Mouse (Mus musculus): Measurements from ENCODE around the gene Rimbp2. TPM values are rescaled to one million over a fixed set of nuclear protein-coding genes. Genes with fewer than 3 reads are reported as not detected.
"Not testable (repeated sequence)": the region's sequence is repeated elsewhere in the genome, so short reads cannot be mapped to it uniquely, and the experiment has no call there.

The Rimbp2 gene
- polyA plus RNA-seq, 1 experiment from 2014 or later = 0.49 TPM

DNA sequence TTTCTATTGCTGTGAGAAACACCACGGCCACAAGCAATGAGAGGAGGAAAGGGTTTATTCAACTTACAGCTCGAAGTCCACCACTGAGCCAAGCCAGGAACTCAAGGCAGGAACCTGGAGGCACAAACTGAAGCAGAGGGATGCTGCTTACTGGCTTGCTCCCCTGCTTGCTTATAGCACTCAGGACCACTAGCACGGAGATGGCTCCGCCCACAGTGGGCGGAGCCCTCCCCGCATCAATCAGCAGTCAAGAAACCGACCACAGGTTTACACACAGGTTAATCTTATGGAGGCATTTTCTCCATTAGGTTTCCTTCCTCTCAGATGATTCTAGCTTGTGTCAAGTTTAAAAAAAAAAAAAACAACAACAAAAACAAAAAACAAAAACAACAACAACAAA, 27.6 kb upstream of the Rimbp2 start:
- H3K9ac ChIP-seq (replicated peaks; ENCODE audit: low read depth, low read length) = no peak overlapping the region
- H3K9me3 ChIP-seq (ENCODE audit: control insufficient read depth, low read depth, low read length) = no peaks in the 10 kb centered on the region; the same call in 1 of the 2 replicates
- 62% methylated on average over 7 of the region's 7 CpGs for WGBS
- no peak for ATAC-seq (ENCODE audit: insufficient number of reproducible peaks, insufficient read depth, low FRiP score, low read depth)
- H3K27ac ChIP-seq (ENCODE audit: low read length) = no peak overlapping the region
- no peaks in the 10 kb centered on the region for H3K27me3 ChIP-seq (ENCODE audit: control insufficient read depth, insufficient read depth, low read length)
- no peaks in the 10 kb centered on the region for H3K4me1 ChIP-seq (ENCODE audit: control insufficient read depth, insufficient read depth, low read length)
- H3K4me2 ChIP-seq (replicated peaks; ENCODE audit: low read depth, low read length) = no peak overlapping the region
- H3K4me3 ChIP-seq (ENCODE audit: low read depth, low read length) = no peak overlapping the region
- H3K36me3 ChIP-seq (ENCODE audit: control insufficient read depth, insufficient read depth, low read length) = no peaks in the 10 kb centered on the region; the same call in 1 of the 2 replicates

DNA sequence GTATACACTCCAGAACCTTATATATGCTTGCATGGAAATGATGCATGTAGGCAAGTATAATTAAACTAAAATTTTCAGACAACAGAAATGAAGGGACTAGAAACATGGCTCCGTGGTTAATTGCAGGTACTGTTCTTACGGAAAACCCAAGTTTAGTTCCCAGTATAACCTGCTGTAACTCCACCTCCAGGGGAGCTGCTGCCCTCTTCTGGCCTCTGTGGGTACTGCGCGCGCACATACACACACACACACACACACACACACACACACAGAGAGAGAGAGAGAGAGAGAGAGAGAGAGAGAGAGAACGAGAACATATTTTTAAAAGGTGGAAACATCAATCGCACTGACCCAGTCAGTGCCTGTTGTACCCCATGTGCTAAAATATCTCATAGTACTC, 25.7 kb upstream of the Rimbp2 start:
- no peak overlapping the region for H3K4me2 ChIP-seq (replicated peaks; ENCODE audit: low read depth, low read length)
- WGBS = 95% methylated on average over 7 of the region's 7 CpGs

DNA sequence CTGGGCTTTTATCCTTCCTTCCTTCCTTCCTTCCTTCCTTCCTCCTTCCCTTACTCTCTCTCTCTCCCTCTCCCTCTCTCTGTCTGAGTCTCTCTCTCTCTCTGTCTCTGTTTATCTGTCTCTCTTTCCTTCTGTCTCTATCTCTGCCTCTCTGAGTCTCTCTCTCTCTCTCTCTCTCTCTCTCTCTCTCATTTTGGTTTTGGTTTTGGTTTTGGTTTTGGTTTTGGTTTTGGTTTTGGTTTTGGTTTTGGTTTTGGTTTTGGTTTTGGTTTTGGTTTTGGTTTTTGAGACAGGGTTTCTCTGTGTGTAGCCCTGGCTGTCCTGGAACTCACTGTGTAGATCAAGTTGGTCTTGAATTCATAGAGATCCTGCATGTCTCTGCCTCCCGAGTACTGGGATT, 24.2 kb upstream of the Rimbp2 start:
- H3K9me3 ChIP-seq (ENCODE audit: control insufficient read depth, low read depth, low read length); H3K27me3 ChIP-seq (ENCODE audit: control insufficient read depth, insufficient read depth, low read length); H3K27ac ChIP-seq (ENCODE audit: low read length); H3K4me3 ChIP-seq (ENCODE audit: low read depth, low read length); H3K9ac ChIP-seq (replicated peaks; ENCODE audit: low read depth, low read length); H3K4me2 ChIP-seq (replicated peaks; ENCODE audit: low read depth, low read length); H3K36me3 ChIP-seq (ENCODE audit: control insufficient read depth, insufficient read depth, low read length); H3K4me1 ChIP-seq (ENCODE audit: control insufficient read depth, insufficient read depth, low read length); ATAC-seq (ENCODE audit: insufficient number of reproducible peaks, insufficient read depth, low FRiP score, low read depth): not testable (repeated sequence)
- 67% methylated on average over 1 of the region's 1 CpGs for WGBS

More for the DNA sequence above, 25.7 kb upstream of the Rimbp2 start:
- Histone ChIP-seq H3K9me3 (ENCODE audit: control insufficient read depth, low read depth, low read length) (no peaks in the 10 kb centered on the region; the same call in 1 of the 2 replicates), H3K4me1 (ENCODE audit: control insufficient read depth, insufficient read depth, low read length) (no peaks in the 10 kb centered on the region), H3K9ac (replicated peaks; ENCODE audit: low read depth, low read length) (no peak overlapping the region), H3K36me3 (ENCODE audit: control insufficient read depth, insufficient read depth, low read length) (no peaks in the 10 kb centered on the region), H3K27ac (ENCODE audit: low read length) (no peak overlapping the region), H3K4me3 (ENCODE audit: low read depth, low read length) (no peak overlapping the region), H3K27me3 (ENCODE audit: control insufficient read depth, insufficient read depth, low read length) (no peaks in the 10 kb centered on the region)
- no peak for ATAC-seq (ENCODE audit: insufficient number of reproducible peaks, insufficient read depth, low FRiP score, low read depth)

DNA sequence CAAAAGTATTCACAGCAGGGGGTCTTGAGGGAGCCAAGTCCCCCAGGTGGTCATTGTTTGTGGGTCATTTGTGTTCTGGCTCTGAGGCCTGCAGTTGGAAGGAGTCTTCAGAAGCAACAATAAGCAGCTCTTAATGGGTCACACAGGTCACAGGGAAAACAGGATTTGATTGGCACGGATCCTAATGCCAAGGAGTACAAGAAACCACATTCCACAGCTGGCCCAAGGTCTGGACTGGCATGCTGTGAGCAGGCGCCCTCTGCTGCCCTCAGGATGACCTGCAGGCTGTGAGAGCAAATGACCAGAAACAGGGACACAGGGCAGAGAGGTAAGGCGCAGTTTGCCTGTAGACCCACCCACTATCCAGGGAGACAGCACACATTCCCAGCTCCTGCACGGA, 23.0 kb upstream of the Rimbp2 start:
- H3K9ac ChIP-seq (replicated peaks; ENCODE audit: low read depth, low read length) = no peak overlapping the region
- H3K4me2 ChIP-seq (replicated peaks; ENCODE audit: low read depth, low read length) = no peak overlapping the region
- no peaks in the 10 kb centered on the region; the same call in 1 of the 2 replicates for H3K9me3 ChIP-seq (ENCODE audit: control insufficient read depth, low read depth, low read length)
- no peak overlapping the region for H3K4me3 ChIP-seq (ENCODE audit: low read depth, low read length)
- 28% methylated on average over 4 of the region's 4 CpGs for WGBS
- no peaks in the 10 kb centered on the region for H3K4me1 ChIP-seq (ENCODE audit: control insufficient read depth, insufficient read depth, low read length)
- H3K36me3 ChIP-seq (ENCODE audit: control insufficient read depth, insufficient read depth, low read length) = no peaks in the 10 kb centered on the region
- H3K27ac ChIP-seq (ENCODE audit: low read length) = no peak overlapping the region
- ATAC-seq (ENCODE audit: insufficient number of reproducible peaks, insufficient read depth, low FRiP score, low read depth) = no peak
- H3K27me3 ChIP-seq (ENCODE audit: control insufficient read depth, insufficient read depth, low read length) = no peaks in the 10 kb centered on the region

- no peak overlapping the region for H3K27ac ChIP-seq (ENCODE audit: low read length)
- H3K4me2 ChIP-seq (replicated peaks; ENCODE audit: low read depth, low read length) = no peak overlapping the region
- ATAC-seq (ENCODE audit: insufficient number of reproducible peaks, insufficient read depth, low FRiP score, low read depth) = no peak
These were observed 18.0 kb upstream of the Rimbp2 start for GRCm38 (mm10) chr5:128971298-128971697.

GRCm38 (mm10) chr5:128970878-128971277, 17.6 kb upstream of the Rimbp2 start:
- no peak overlapping the region for H3K4me2 ChIP-seq (replicated peaks; ENCODE audit: low read depth, low read length)
- H3K4me1 ChIP-seq (ENCODE audit: control insufficient read depth, insufficient read depth, low read length) = no peaks in the 10 kb centered on the region
- 69% methylated on average over 10 of the region's 10 CpGs for WGBS
- H3K4me3 ChIP-seq (ENCODE audit: low read depth, low read length) = no peak overlapping the region
- no peak for ATAC-seq (ENCODE audit: insufficient number of reproducible peaks, insufficient read depth, low FRiP score, low read depth)
- no peak overlapping the region for H3K9ac ChIP-seq (replicated peaks; ENCODE audit: low read depth, low read length)
- H3K27ac ChIP-seq (ENCODE audit: low read length) = no peak overlapping the region
- H3K27me3 ChIP-seq (ENCODE audit: control insufficient read depth, insufficient read depth, low read length) = no peaks in the 10 kb centered on the region
- no peaks in the 10 kb centered on the region for H3K36me3 ChIP-seq (ENCODE audit: control insufficient read depth, insufficient read depth, low read length)
- H3K9me3 ChIP-seq (ENCODE audit: control insufficient read depth, low read depth, low read length) = no peaks in the 10 kb centered on the region

More at GRCm38 (mm10) chr5:128971298-128971697, 18.0 kb upstream of the Rimbp2 start:
- Histone ChIP-seq H3K9ac (replicated peaks; ENCODE audit: low read depth, low read length) (no peak overlapping the region), H3K4me3 (ENCODE audit: low read depth, low read length) (no peak overlapping the region), H3K4me1 (ENCODE audit: control insufficient read depth, insufficient read depth, low read length) (no peaks in the 10 kb centered on the region), H3K27me3 (ENCODE audit: control insufficient read depth, insufficient read depth, low read length) (no peaks in the 10 kb centered on the region), H3K9me3 (ENCODE audit: control insufficient read depth, low read depth, low read length) (no peaks in the 10 kb centered on the region), H3K36me3 (ENCODE audit: control insufficient read depth, insufficient read depth, low read length) (no peaks in the 10 kb centered on the region)
- WGBS = 17% methylated on average over 14 of the region's 14 CpGs

- Histone ChIP-seq H3K4me1 (ENCODE audit: control insufficient read depth, insufficient read depth, low read length) (no peaks in the 10 kb centered on the region), H3K27ac (ENCODE audit: low read length) (no peak overlapping the region), H3K9me3 (ENCODE audit: control insufficient read depth, low read depth, low read length) (peaks cover 9% of the 10 kb centered on the region; the same call in 1 of the 2 replicates), H3K36me3 (ENCODE audit: control insufficient read depth, insufficient read depth, low read length) (no peaks in the 10 kb centered on the region), H3K4me2 (replicated peaks; ENCODE audit: low read depth, low read length) (no peak overlapping the region), H3K27me3 (ENCODE audit: control insufficient read depth, insufficient read depth, low read length) (no peaks in the 10 kb centered on the region), H3K4me3 (ENCODE audit: low read depth, low read length) (no peak overlapping the region), H3K9ac (replicated peaks; ENCODE audit: low read depth, low read length) (no peak overlapping the region)
- ATAC-seq (ENCODE audit: insufficient number of reproducible peaks, insufficient read depth, low FRiP score, low read depth) = no peak
- WGBS = 50% methylated on average over 4 of the region's 4 CpGs
These were observed 11.1 kb upstream of the Rimbp2 start for GRCm38 (mm10) chr5:128964353-128964752.

DNA sequence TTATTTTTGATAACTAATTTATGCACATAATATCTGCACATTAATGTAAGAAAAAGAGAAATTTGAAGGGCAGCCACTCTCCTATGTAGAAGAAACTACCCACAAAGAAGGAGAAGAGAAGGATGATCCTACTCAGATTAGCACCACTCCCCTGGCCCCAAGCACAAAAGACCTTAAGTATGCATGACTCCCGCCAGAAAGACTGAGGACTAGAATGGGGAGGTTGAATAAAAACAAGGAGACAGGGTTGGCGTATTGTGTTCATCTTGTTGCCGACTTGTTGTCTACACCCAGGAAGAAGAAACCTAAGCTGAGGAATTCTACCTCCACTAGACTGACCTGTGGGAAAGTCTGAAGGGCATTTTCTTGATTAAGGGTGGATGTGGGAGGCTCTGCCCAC, 5.6 kb upstream of the Rimbp2 start:
- peaks cover 12% of the 10 kb centered on the region; the same call in 1 of the 2 replicates for H3K9me3 ChIP-seq (ENCODE audit: control insufficient read depth, low read depth, low read length)
- no peak overlapping the region for H3K9ac ChIP-seq (replicated peaks; ENCODE audit: low read depth, low read length)
- no peaks in the 10 kb centered on the region for H3K36me3 ChIP-seq (ENCODE audit: control insufficient read depth, insufficient read depth, low read length)
- no peak for ATAC-seq (ENCODE audit: insufficient number of reproducible peaks, insufficient read depth, low FRiP score, low read depth)
- H3K27me3 ChIP-seq (ENCODE audit: control insufficient read depth, insufficient read depth, low read length) = no peaks in the 10 kb centered on the region
- WGBS = 76% methylated on average over 3 of the region's 3 CpGs
- no peak overlapping the region for H3K4me3 ChIP-seq (ENCODE audit: low read depth, low read length)
- H3K27ac ChIP-seq (ENCODE audit: low read length) = no peak overlapping the region
- H3K4me2 ChIP-seq (replicated peaks; ENCODE audit: low read depth, low read length) = no peak overlapping the region
- H3K4me1 ChIP-seq (ENCODE audit: control insufficient read depth, insufficient read depth, low read length) = no peaks in the 10 kb centered on the region

DNA sequence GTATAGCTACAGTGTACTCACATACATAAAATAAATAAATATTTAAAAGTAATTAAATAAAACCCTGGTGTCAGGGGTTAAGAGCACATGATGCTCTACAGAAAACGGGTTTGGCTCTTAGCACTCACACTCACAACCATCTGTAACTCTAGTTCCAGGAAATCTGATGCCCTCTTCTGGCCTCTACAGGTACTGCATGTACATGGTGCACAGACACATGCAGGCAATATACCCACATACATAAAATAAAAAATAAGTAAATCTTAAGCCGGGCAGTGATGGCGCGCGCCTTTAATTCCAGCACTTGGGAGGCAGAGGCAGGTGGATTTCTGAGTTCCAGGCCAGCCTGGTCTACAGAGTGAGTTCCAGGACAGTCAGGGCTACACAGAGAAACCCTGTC, 1.1 kb upstream of the Rimbp2 start:
- H3K9me3 ChIP-seq (ENCODE audit: control insufficient read depth, low read depth, low read length); H3K36me3 ChIP-seq (ENCODE audit: control insufficient read depth, insufficient read depth, low read length); H3K4me3 ChIP-seq (ENCODE audit: low read depth, low read length); ATAC-seq (ENCODE audit: insufficient number of reproducible peaks, insufficient read depth, low FRiP score, low read depth); H3K27me3 ChIP-seq (ENCODE audit: control insufficient read depth, insufficient read depth, low read length); H3K9ac ChIP-seq (replicated peaks; ENCODE audit: low read depth, low read length); H3K27ac ChIP-seq (ENCODE audit: low read length); H3K4me1 ChIP-seq (ENCODE audit: control insufficient read depth, insufficient read depth, low read length); H3K4me2 ChIP-seq (replicated peaks; ENCODE audit: low read depth, low read length): not testable (repeated sequence)
- WGBS = 86% methylated on average over 5 of the region's 5 CpGs
